Comparison of ENCODE assay signal across 8 mouse cellular contexts in genomic region chrX:102156618-102157422, GRCm38 (mm10). TPM values are rescaled to one million over a fixed set of nuclear protein-coding genes. Genes with fewer than 3 reads are reported as not detected.
DNase-seq lines count a peak whose midpoint lies in the region; ATAC-seq lines count a peak whose summit lies in the region.

Gene Ercc6l (minus strand): TSS chrX:102157091.

- H3K27ac ChIP-seq in hindbrain, embryonic 11.5 days (ENCODE audit: low read depth, low read length): peak within 1 kb of the TSS; percentile 60

- peak within 1 kb of the TSS; percentile 45; the same call in 1 of the 2 replicates for H3K9ac ChIP-seq in hindbrain, embryonic 11.5 days (ENCODE audit: low read depth, low read length)

- DNase-seq in MEL-GATA-1-ER (ENCODE audit: extremely low read depth, low read depth): peak; percentile 91
- peak; percentile 82 for DNase-seq in cerebellum, adult 8-10 months
- DNase-seq in hindbrain, embryonic 11.5 days (ENCODE audit: low spot score): peak; percentile 90
- peak; percentile 81 to 86 for DNase-seq in layer of hippocampus, postnatal 10 days (ENCODE audit: low spot score in 2 of 2)
- DNase-seq in lung, postnatal 10 days: peak; percentile 95
- DNase-seq in ovary, postnatal 36 days (ENCODE audit: low spot score): peak; percentile 90
- peak; percentile 89 for DNase-seq in thymus, postnatal 25 days

- H3K36me3 ChIP-seq in hindbrain, embryonic 11.5 days (ENCODE audit: control insufficient read depth, insufficient read depth, low read length): no peaks in the 10 kb centered on the region

- H3K4me3 ChIP-seq in hindbrain, embryonic 11.5 days (ENCODE audit: low read depth, low read length): peak within 1 kb of the TSS; percentile 42

- no peaks in the 10 kb centered on the region for H3K9me3 ChIP-seq in hindbrain, embryonic 11.5 days (ENCODE audit: control insufficient read depth, low read length)

- H3K4me2 ChIP-seq in hindbrain, embryonic 11.5 days (replicated peaks; ENCODE audit: low read depth, low read length): peak within 1 kb of the TSS; percentile 33

- H3K4me1 ChIP-seq in hindbrain, embryonic 11.5 days (replicated peaks; ENCODE audit: control insufficient read depth, insufficient read depth, low read length): no peaks in the 10 kb centered on the region

- 16% methylated on average over 42 of the region's 42 CpGs for WGBS in hindbrain, embryonic 11.5 days

- peak; percentile 100 for ATAC-seq in frontal cortex, adult (ENCODE audit: low TSS enrichment)
- peak; percentile 99 for ATAC-seq in hindbrain, embryonic 11.5 days (ENCODE audit: low FRiP score)

- H3K27me3 ChIP-seq in hindbrain, embryonic 11.5 days (ENCODE audit: control insufficient read depth, insufficient read depth, low read length): no peaks in the 10 kb centered on the region

RNA-seq across cellular contexts. Expression of gene Ercc6l, which starts in this region (rescaled TPM):
- polyA plus RNA-seq in hindbrain, embryonic 11.5 days (2014; fragmentation: Nextera tagmentation; extraction: Ambion mirVana): 16.1 and 18.8 TPM in 2 replicates
- total RNA-seq in layer of hippocampus, postnatal 10 days (2021): under 1 TPM; 0.69 to 0.78 TPM

Comparison
In these comparisons a context has a peak if more than half of its experiments do, and no peak if none do; other contexts are left out.
1. Peak in every context shown above with its lines: DNase-seq, ATAC-seq, H3K4me3 ChIP-seq and H3K27ac ChIP-seq.
2. Peak in DNase-seq in layer of hippocampus, postnatal 10 days; RNA of the gene not detected or under 1 TPM.